Mouse (Mus musculus) layer of hippocampus, adult 11-12 months (tissue): ENCODE results near the gene Ptk7.
A peak's percentile ranks its signal among the peaks of the same experiment; 100 is the strongest.

Experiments used
- DNase-seq: peaks from one replicate; pipeline ENCODE4 v3.0.0; 2022; ENCODE audit warnings: low spot score

Gene Ptk7

DNA sequence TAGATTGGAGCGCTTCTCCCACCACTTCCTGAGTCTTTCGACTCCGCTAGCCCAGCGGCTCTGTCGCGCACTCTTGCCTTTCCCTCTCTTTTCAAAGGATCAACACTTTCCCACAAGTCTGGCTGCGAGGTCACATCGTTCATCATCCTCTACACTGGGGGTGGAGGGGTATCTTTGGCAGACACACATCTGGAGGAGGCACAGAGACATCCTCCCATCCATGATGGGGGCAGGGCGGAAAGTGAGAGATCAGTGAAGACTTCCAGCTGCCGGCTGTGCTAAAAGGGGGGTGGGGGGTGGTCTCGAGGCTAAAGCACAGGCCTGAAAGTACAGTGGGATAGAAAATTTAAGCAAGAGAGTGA lies 72.7 kb downstream of the Ptk7 start:
- DNase-seq, result no peak

DNA sequence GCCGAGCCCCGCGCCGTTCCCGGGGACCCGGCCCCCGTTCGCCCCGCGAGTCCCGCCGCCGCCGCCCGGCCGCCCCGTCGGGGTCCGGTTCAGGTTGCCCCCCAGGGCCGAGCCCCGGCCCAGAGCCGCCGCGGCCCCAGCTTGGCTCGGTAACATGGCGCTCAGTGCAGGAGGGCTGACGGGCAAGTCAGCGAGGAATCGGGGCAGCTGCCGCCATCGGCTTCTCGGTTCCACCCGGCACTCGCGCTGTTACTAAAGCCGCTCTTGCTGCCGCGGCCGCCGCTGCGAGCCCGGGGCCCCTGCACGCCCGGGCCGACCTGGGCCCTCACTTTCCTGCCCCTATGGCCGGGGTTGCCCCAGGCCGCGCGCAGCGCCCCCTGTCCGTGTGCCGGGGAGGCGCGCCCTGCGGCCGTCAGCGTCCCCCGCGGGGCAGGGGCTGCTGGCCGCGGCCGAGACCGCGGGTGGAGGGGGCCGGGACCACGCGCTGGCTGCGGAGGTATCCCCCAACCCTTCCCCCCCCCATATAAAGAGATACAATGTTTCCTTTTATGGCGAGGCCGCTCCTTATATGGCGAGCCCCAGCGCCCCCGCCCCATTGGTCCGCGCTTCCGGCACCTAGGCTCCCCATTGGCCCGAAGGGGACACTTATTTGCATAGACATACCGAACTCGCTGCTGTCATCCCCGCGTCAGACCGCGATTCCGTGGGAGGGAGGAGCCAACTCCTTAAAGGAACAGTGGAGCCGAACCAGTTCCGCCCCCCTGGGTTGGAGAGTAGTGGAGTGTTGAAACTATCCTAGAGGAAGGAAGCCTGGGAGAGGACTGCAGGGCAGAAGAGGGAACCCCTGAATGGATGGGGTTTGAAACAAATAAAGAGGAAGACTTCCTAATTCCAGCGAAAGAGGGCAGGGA lies 73.4 kb downstream of the Ptk7 start, which contains the start of gene Srf:
TSS of gene Srf (minus strand) at position 503 of the 911 bp plus-strand sequence.
- DNase-seq, result peak; percentile 99

DNA sequence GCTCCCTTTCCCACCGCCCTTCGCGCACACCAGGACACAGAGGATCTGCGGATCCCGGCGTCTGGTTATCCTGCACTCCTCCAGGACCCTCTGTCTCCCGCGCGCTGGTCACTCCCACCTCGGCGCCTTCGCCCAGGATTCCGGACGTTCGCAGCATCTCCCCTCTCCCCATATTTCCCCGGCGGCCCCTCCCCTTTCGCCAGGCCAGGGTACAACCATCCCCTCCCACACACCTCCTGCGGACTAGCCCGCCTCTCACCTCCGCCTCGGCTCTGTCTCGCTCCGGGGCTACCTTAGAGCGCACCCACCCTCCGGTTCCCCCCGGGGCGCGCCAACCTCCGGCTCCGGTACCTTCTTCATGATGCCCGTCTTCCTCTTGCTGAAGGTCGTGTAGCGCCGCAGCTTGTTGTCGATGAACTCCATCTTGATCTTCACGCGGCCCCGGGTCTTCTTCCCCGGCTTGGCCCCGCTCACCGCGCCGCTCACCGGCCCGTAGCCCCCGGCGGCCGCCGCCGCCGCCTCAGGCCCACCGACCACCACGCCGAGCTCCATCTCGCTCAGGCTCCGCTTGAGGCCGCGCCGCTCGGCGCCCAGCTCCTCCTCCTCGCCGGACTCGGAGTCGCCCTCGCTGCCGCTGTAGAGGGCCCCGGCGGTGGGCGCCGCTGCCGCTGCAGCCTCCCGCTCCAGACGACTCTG lies 74.2 kb downstream of the Ptk7 start:
- peak; percentile 38 for DNase-seq

DNA sequence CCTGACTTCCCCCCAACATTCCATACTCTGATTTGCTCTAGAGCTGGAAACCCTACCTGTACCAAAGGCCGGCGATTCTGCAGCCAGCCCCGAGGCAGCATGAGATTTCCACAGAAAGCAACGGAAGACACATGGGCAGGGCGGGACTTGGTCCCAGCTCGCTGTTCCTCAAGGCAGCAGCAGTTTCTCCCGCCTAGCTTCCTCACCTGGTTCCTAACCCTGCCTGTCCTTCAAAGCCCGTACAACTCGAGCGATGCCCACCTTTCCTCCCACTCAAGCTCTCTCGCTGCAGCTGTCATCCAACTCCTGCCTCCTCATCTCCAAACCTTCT lies 74.7 kb downstream of the Ptk7 start:
- no peak for DNase-seq

DNA sequence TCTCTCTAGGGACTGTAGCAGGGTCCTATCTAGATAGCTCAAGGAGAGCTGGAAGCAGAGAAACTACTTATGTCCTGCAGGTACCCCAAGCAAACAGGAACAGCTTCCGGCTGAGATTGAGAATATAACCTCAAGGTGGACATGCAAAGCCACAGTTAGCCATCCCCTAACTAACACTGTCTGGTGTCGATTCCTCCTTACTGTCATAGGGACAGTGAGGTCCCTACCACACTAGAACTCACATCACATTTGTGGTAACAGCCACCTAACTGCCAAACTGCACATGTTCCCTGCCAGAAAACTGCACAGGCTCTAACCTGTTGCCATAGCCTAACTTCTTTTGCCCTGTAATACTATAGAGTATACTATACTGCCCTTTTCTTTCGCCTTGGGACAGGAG lies 75.4 kb downstream of the Ptk7 start:
- no peak for DNase-seq

DNA sequence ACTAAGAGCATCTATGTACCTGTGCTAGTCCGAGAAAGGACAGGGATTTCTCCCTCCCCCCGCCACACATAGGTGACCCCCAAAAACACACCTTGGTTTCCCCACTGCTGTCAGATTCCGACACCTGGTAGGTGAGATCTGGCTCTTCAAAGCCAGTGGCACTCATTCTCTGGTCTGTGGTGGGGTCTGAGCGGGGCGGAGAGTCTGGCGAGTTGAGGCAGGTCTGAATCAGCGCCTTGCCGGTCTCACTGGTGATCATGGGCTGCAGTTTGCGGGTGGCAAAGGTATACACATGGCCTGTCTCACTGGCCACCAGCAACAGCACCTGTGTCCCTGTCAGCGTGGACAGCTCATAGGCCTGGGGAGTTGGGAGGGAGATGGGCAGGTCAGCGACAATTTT lies 75.8 kb downstream of the Ptk7 start:
- no peak for DNase-seq

DNA sequence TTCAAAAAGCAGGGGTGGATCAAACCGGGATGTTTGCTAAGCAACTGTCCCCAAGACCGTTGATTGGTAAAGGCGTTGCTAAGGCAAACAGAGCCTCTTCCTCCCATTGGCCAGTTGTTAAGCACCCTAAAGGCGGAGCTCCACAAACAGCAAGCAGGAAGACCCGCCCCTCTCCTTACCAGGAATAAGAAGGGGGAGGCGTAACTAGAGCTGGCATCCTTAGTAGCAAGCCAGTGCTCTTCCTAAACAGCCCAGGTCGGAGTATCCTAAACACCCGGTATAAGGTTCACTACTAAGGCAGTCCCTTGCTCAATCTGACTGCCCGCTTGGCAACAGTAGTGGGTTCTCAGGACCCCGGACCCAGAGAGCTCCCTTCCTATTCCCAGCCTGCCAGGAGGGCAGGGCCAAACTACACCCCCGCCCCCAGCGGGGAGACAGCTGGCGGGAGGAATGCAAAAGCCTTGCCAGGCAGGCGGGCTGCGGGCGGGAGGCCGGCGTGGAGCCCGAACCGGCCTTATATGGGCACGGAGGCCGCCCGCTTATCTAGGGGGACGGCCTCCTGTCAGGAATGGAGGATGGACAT lies 76.4 kb downstream of the Ptk7 start:
- DNase-seq, result peak; percentile 92

DNA sequence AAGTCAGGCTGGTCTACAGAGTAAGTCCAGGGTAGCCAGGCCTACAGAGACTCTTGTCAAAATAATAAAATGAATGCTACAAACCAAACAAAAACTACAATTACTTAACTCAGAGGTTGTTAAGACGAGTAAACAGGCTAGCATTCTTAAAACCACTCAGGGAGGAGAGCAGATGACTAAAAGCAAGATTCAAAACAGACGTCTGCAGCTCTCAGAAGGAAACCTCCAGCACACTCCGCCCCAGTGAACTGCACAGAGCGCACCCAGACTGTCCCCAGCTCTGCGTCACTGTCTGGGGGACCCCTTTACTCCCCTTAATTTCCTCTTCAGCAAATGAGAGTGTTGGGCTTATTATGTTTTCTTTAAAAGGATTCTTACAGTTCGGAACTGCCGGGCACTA lies 77.2 kb downstream of the Ptk7 start:
- DNase-seq, result no peak

DNA sequence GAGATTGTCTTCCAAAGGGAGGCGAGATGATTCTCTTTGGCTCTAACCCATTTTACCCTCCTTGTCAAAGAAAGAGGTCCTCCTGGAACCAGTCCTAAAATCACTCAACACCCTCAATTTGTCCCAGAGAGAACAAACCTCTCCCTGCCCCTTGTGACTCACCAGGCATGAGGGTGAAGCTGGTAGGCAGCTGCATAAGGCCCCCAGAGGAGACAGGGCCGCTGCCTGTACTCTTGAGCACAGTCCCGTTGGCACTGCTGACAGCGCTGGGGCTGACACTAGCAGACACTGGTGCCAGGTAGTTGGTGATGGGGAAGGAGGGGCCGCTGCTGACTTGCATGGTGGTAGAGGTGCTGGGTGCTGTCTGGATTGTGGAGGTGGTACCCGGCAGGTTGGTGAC lies 77.9 kb downstream of the Ptk7 start:
- no peak for DNase-seq

DNA sequence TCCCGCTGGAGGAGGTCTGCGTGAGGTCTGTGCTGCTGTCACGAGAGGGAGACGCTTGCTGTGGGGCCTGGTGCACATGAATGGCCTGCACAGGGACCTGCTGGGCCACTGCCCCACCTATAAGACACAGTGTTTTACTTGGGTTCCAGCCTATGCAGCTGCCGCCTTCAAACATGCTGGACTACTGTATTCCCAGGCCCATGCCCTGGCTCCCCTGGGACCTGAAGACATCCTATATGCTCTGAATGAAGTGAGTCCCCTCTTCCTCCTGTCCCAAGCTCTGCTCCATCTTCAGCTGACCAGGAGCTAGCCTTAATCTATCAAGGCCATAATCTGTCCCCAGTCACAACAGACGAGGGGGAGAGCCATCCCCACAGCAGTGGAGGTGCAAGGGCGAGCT lies 78.4 kb downstream of the Ptk7 start:
- no peak for DNase-seq

DNA sequence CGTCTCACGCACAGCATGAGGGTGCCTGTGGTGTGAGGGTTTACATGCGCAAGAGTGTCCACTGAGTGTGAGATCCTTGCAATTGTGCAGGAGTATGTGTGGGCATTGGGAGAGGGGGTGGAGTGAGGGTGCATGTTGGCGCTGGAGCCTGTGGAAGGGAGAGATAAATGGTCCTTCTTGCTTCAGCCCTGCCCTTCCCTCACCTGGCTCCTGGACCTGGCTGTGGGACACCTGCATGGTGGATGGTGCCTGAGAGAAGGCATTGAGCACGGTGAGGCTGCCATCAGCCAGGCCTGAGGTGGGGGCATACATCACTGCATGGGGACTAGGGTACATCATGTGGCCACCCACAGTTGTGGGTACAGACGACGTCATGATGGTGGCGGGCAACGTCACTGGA lies 79.7 kb downstream of the Ptk7 start:
- DNase-seq, result no peak

DNA sequence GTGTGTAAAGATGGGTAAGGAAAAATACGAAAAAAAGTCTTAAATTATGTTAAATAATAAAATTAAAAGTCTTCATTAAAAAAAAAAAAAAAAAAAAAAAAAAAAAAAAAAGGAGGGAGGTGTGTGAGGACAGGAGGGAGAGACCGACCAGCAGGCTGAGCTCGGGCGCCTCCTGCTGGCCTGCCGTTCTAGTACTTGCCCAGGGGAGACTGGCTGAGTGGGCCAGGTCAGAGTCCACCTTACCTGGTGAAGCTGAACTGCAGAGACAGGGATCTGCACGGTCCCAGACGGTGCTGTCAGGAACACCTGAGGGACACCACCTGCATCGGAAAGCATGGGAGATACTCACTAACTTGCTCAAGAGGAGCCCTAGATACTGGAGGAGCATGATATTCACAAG lies 80.1 kb downstream of the Ptk7 start:
- DNase-seq, result no peak

DNA sequence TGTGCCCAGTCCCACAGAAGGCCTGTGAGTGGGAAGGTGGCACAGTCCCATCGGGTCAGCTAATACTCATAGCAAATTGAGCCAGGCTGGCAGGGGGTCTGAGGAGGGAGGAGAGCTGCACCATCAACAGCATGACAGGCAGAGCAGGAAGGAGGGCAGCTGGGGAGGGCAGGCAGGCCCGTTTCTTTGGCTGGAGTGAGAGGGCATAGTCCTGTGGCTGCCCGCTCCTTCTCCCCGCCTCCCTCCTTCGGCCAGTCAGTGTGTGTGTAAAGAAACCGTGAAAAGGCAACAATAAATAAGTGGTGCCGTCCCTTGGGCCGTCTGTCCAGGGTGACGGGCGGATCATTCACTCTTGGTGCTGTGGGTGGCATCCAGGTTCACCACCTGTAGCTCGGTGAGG lies 80.6 kb downstream of the Ptk7 start:
- no peak for DNase-seq

DNA sequence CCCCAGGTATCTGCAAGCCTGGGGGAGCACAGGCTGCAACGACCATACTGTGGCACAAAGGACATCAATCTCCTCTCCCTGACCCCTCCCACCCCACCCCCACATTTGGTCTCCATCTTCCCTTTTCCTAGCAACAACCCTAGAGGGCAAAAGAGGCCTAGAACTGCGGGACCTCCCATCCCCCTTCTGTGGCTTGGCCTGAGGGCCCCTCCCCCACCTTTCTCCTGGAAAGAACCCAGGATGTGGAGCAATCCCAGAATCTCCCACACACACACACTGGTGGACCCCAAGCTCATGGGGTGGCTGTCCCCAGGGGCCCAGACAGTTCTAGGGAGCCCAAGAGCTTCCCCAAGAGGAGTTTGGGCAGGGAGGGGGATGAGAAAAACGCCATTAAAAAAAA lies 81.4 kb downstream of the Ptk7 start:
- DNase-seq, result no peak

DNA sequence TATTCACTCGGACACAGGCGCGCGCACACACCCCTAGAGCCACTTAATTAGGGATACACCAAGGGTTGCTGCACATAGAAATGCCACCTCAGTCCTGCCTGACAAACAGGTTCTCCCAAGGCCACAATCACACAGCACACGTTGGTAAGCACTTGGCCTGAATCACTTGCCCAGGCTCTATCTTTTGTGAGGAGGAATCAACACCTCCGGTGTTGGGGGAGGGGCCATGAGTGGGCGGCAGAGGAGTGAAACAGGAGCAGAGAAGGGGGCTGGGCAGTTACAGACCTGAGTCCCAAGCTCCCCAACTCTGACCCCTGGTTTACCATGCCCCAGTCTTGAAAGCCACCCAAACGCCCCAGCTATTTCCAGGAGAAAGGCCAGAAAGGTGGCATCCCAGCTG lies 82.3 kb downstream of the Ptk7 start:
- no peak for DNase-seq

DNA sequence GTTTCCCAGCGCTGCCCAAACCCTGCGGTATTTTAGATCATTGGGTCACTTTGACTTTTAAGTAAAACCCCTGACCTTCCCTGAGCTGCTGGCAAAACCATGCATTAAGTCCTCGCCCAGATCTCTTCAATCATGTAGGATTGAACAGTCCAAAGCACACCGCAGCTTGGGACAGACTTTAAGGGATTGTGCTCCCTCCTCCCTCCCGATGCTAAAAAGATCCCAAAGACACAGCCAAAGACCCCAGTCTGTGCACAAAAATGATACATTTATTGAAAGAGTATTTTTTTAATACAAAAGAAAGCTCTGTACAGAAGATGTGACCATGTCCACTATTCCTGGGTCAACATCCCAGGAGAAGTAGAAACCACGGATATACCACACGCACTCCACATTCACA lies 82.7 kb downstream of the Ptk7 start:
- DNase-seq, result no peak

DNA sequence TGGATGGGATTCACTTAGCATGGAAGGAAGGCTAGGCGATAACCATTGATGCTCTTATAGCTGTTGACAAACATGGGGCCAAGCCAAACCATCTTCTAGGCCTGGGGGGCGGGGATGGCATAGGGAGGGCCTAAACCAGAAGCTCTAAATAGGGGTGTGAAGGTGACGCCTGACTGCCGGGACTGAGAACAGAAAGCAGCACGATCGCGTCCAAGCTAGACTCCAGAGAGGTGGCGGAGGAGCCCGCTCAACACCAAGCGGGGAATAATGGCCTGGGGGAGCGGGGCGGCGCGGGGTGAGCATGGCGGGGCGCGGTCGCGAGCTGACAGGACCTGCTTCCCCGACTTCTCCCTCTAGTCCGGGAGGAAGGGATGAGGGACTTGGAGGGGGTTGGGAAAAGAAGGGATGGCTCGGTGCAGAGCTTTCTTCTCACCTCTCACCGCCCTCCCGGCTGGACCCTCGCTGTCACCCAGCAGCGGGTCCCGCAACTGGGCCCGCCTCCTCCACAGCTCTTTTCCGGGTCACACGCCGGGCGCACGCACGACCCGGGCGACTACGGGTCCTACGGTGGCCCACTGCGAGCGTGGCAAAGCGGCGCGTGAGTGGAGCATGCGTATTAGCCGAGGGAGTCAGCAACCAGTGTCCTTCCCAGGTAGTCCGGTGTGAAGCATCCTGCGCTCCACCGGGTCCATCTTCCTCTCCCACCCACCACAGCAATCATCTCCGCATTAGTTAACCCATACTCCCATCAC lies 83.3 kb downstream of the Ptk7 start, which contains the start of gene Cul9:
TSS of gene Cul9 (minus strand) at position 576 of the 752 bp plus-strand sequence.
- peak; percentile 89 for DNase-seq

DNA sequence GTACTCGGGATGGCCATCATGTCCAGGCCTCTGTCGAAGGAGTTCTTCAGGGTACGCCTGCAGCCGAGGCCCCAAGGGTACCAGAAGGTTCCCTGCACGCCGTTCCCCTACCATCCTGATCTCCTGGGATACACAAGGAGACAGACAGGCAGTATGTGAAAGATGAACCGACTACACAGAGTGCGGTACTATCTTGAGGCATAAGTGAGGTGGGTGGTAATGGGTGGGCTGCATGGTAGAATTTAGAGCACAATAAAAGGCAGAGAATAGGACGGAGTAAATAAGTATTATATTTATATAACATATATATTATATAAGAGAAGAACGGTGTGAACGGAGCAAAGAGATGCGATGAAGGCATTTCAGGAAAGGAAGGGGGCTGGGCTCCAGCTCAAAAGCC lies 85.6 kb downstream of the Ptk7 start:
- DNase-seq, result peak; percentile 28

DNA sequence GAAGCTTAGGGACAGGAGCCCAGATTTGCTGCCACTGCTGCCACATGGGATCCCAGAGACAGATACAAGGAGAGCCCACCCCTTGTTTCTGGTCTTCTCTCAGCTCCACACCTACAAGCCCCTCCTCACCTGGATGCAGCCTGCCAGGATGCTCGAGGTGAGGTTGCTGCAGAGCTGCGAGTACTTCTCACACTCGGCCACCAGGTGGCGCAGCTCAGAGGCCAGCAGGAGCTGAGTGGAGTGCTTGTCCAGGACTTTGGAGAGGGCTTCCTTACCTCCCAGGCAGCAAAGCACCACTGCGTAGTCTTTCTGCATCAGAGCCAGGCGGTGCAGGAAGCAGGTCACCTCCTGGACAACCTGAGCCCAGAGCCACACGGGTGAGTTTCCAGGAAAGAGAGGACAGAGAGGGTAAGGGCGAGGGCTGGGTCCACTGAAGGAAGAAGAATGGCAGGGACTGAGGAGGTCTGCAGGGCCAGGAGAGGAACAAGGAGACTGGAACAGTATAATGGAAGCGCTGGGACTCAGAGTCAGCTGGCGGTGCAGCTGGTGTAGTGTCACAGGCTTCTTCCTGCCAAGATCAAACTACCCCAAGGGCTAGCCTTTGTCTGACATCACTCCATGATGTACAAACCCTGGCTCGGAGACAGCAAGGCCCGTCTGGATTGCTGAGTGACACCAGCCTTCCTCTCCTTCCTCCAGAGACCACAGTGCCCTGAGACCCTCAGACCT lies 103.6 kb downstream of the Ptk7 start:
- DNase-seq, result peak; percentile 73

DNA sequence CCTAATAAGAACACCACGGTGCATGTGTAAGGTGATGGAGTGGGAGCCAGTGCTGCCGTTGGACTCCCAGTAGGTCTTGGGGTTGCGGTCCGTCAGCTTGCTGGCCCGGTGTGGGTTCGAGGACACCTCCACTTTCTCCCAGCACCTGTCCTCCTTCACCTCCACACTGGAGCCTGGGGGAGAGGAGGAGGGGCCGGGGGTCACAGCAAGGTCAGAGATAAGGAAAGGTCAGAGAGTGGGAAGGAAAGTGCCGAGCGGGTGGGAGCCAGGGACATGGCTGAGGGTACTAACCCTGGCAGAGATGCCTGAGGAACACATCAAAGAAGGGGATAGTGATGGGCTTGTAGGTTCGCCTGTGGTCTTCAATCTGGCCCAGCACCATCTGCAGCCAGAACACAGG lies 104.2 kb downstream of the Ptk7 start:
- DNase-seq, result no peak

DNA sequence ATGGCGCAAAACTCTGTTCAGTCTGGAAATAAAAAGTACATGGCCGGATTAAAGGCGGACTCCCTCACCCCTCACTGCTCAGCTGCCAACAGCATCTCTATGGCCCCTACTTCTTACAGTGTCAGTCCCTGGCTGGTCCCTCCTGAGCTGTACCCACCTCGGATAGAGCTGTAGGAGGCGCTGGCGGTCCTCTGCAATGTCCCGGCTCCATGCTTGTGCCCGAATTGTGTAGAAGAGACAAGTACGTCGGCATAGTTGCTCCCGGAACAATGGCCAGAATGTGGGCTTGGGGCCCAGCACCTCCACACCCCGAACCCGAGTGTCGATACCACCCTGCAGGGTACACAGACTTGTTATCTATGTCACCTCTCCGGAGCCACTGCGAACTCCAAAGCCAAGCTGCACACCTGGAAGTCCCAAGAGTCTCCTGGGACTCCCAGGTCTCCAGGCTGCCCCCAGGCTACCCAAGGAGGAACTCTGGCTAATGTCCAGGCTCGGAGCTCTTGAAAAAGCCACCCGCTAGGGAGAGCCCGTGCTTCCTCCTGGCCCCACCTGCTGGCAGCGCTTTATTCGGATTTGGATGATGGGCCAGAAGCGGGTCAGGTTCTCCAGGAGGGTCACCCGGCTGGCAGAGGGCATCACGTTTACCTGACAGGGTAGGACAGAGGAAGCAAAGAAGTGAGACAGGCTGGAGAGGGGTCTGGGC lies 107.2 kb downstream of the Ptk7 start:
- DNase-seq, result no peak
